26 mouse cellular contexts compared by ENCODE assay signal in the genomic region with DNA sequence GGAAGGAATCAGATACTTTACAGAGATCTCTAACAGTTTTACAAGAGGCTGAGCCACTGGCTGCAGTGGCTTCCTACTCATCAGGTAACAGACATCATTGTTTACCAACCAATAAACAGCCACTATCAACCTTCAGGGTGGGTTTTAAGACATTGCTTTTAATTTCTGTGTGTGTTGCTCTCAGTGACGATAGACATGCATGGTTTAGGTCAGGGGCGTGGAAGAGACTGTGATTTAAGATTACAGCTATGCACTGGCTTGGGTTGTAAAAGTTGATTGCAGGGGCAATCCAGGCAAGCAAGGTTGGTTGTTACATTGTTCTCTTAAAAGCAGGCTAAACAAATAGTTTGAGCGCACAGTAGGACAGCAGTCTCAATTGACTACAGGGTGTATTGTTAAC. TPM values are rescaled to one million over a fixed set of nuclear protein-coding genes. Genes with fewer than 3 reads are reported as not detected.
"Had no signal": no experiment of that assay in that cellular context is flagged by ENCODE, and none has a peak within 500 bp of the region (broad histone marks: within the 10 kb centered on the region; RNA-seq: fewer than 3 reads in every experiment).

No protein-coding gene starts in this region.

- H3K9ac ChIP-seq: liver, embryonic 13.5 days; midbrain, embryonic 12.5 days; midbrain, embryonic 15.5 days; neural tube, embryonic 12.5 days; neural tube, embryonic 15.5 days; stomach, embryonic 15.5 days had no signal

- H3K4me1 ChIP-seq: liver, embryonic 13.5 days; midbrain, embryonic 12.5 days; midbrain, embryonic 15.5 days; neural tube, embryonic 12.5 days; neural tube, embryonic 15.5 days; stomach, embryonic 15.5 days had no signal

- DNase-seq: kidney, adult 2 months; kidney, postnatal 25 days; layer of hippocampus, postnatal 36 days; liver, embryonic 13.5 days; lung, adult 2 months; lung, postnatal 14 days; right cerebral cortex, adult 18-20 months; right cerebral cortex, postnatal 14 days; right cerebral cortex, postnatal 4 days; spleen, adult 18-20 months; thymus, adult 2 months; thymus, postnatal 14 days; thymus, postnatal 4 days had no signal

- ATAC-seq: midbrain, embryonic 15.5 days had no signal

- H3K27me3 ChIP-seq: liver, embryonic 13.5 days; midbrain, embryonic 12.5 days; midbrain, embryonic 15.5 days; neural tube, embryonic 12.5 days; neural tube, embryonic 15.5 days had no signal

- H3K4me3 ChIP-seq: left cerebral cortex, adult 2 months; liver, embryonic 13.5 days; midbrain, embryonic 12.5 days; midbrain, embryonic 15.5 days; neural tube, embryonic 12.5 days; neural tube, embryonic 15.5 days; stomach, embryonic 15.5 days had no signal

- H3K36me3 ChIP-seq: liver, embryonic 13.5 days; midbrain, embryonic 12.5 days; midbrain, embryonic 15.5 days; neural tube, embryonic 12.5 days; neural tube, embryonic 15.5 days; stomach, embryonic 15.5 days had no signal

- H3K9me3 ChIP-seq: liver, embryonic 13.5 days; midbrain, embryonic 12.5 days; midbrain, embryonic 15.5 days; neural tube, embryonic 12.5 days; neural tube, embryonic 15.5 days; stomach, embryonic 15.5 days had no signal

- H3K27ac ChIP-seq: kidney, postnatal 0 days; left cerebral cortex, adult 2 months; liver, embryonic 13.5 days; macrophage; midbrain, embryonic 12.5 days; midbrain, embryonic 15.5 days; neural tube, embryonic 12.5 days; neural tube, embryonic 15.5 days; stomach, embryonic 15.5 days had no signal

- H3K4me2 ChIP-seq: liver, embryonic 13.5 days; midbrain, embryonic 12.5 days; midbrain, embryonic 15.5 days; neural tube, embryonic 12.5 days; neural tube, embryonic 15.5 days; stomach, embryonic 15.5 days had no signal

RNA-seq across cellular contexts. Expression of gene Themis3, which starts 1.4 kb away (rescaled TPM):
- total RNA-seq: layer of hippocampus, postnatal 10 days; layer of hippocampus, postnatal 36 days; liver, adult 2 months; megakaryocyte, adult 5-6 weeks had no signal
- polyA plus RNA-seq: kidney, adult 2 months; limb, embryonic 11.5 days; liver, adult 2 months; liver, embryonic 13.5 days; liver, embryonic 16.5 days; macrophage; midbrain, embryonic 12.5 days; midbrain, embryonic 15.5 days; neural tube, embryonic 12.5 days; neural tube, embryonic 15.5 days; thymus, adult 2 months had no signal
